Mouse (Mus musculus): ENCODE measurements around the gene Kctd14.

- TF ChIP-seq CTCF (IDR thresholded peaks at IDR 0.05; ENCODE audit: extremely low read depth, insufficient read depth, insufficient read length, insufficient replicate concordance) (no peak), POLR2A (IDR thresholded peaks at IDR 0.05; ENCODE audit: low read depth, low read length) (no peak)
These were observed 37.1 kb upstream of the Kctd14 start for GRCm38 (mm10) chr7:97413981-97414380.
